Mouse (Mus musculus): ENCODE measurements around the gene Map3k1. TPM values are rescaled to one million over a fixed set of nuclear protein-coding genes. Genes with fewer than 3 reads are reported as not detected.

Map3k1 gene
- polyA plus RNA-seq, 1 experiment from 2014 or later = 16.1 TPM

GRCm38 (mm10) chr13:111821727-111822375 lies 13.1 kb upstream of the Map3k1 start:
- Histone ChIP-seq H3K36me3 (replicated peaks) (no peaks in the 10 kb centered on the region), H3K9me3 (no peaks in the 10 kb centered on the region), H3K4me1 (peaks cover under 1% of the 10 kb centered on the region; the same call in 1 of the 2 replicates), H3K4me3 (no peak overlapping the region), H3K27ac (replicated peaks) (no peak overlapping the region), H3K27me3 (replicated peaks; ENCODE audit: low read depth, poor library complexity, severe bottlenecking) (no peaks in the 10 kb centered on the region)
- DNase-seq (ENCODE audit: low spot score) = no peak
- 90% methylated on average over 7 of the region's 7 CpGs for WGBS

DNA sequence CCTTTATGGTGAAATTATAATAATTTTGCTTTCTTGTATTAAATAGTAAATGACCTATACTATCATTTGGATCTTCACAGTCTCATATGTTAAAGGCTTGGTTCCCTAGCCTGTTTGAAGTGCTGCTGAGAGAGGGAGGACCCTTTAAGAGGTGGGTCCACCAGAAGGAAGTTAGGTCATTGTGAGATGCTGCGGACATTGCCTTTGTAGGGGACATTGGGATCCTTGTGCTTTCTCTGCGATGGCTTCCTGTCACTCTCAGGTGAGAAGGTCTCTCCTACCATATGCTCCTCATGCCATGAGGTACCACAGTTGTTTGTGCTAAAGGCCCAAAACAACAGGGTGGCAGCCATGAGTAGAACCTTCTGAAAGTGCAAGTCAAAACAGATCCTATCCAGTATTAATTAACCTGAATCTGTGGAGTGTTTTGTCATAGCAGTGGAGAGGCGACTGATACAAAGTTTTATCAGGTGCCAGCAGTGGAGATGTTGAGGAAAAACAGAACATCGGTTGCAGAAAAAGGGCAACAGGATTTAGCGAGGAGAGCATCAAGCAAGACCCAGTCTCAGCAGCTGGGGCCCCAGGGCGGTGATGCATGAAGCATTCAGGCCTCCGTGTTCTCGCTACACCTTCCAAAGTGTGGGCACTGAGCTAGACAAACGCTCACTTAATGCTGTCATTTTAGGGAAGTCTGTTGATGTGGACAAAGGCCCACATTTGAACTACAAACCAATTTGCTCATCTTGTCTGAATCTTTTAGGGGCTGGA lies 11.0 kb upstream of the Map3k1 start:
- H3K36me3 ChIP-seq (replicated peaks) = no peaks in the 10 kb centered on the region
- peaks cover 6% of the 10 kb centered on the region for H3K4me1 ChIP-seq
- H3K9me3 ChIP-seq = no peaks in the 10 kb centered on the region
- DNase-seq (ENCODE audit: low spot score) = no peak
- no peak overlapping the region for H3K27ac ChIP-seq (replicated peaks)
- 81% methylated on average over 9 of the region's 9 CpGs for WGBS
- no peak overlapping the region for H3K4me3 ChIP-seq
- H3K27me3 ChIP-seq (replicated peaks; ENCODE audit: low read depth, poor library complexity, severe bottlenecking) = no peaks in the 10 kb centered on the region

- H3K4me1 ChIP-seq = peaks cover 6% of the 10 kb centered on the region
Measured at GRCm38 (mm10) chr13:111819106-111819505, 10.3 kb upstream of the Map3k1 start.

GRCm38 (mm10) chr13:111818216-111818903 lies 9.6 kb upstream of the Map3k1 start:
- H3K27ac ChIP-seq (replicated peaks) = no peak overlapping the region
- H3K36me3 ChIP-seq (replicated peaks) = no peaks in the 10 kb centered on the region
- H3K4me3 ChIP-seq = no peak overlapping the region
- H3K9me3 ChIP-seq = no peaks in the 10 kb centered on the region
- no peaks in the 10 kb centered on the region for H3K27me3 ChIP-seq (replicated peaks; ENCODE audit: low read depth, poor library complexity, severe bottlenecking)
- DNase-seq (ENCODE audit: low spot score) = no peak
- peaks cover 6% of the 10 kb centered on the region for H3K4me1 ChIP-seq
- WGBS = 89% methylated on average over 15 of the region's 15 CpGs

More at GRCm38 (mm10) chr13:111819106-111819505, 10.3 kb upstream of the Map3k1 start:
- no peaks in the 10 kb centered on the region for H3K36me3 ChIP-seq (replicated peaks)
- no peaks in the 10 kb centered on the region for H3K9me3 ChIP-seq
- WGBS = 95% methylated on average over 4 of the region's 4 CpGs
- no peak for DNase-seq (ENCODE audit: low spot score)
- H3K27ac ChIP-seq (replicated peaks) = no peak overlapping the region
- H3K4me3 ChIP-seq = no peak overlapping the region
- no peaks in the 10 kb centered on the region for H3K27me3 ChIP-seq (replicated peaks; ENCODE audit: low read depth, poor library complexity, severe bottlenecking)

DNA sequence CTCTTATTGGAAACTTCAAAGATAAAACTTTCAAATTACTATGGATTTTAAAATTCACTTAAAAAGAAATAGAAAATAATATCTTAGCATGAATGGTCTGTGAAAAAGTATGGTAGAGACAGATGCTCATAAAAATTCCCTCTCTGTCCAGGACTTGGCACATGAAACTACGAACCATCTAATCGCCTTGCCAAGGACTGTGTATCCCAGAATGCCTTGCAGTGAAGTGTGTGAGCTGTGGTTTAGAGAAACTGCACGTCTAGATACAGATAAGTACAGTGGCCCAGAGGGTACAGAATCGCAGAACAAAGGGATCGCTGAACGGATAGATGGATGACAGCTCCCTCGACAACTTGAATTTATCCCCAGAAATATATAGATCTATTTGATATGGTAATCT lies 9.0 kb upstream of the Map3k1 start:
- no peak overlapping the region for H3K27ac ChIP-seq (replicated peaks)
- 93% methylated on average over 7 of the region's 7 CpGs for WGBS
- H3K36me3 ChIP-seq (replicated peaks) = no peaks in the 10 kb centered on the region
- H3K4me3 ChIP-seq = no peak overlapping the region
- H3K27me3 ChIP-seq (replicated peaks; ENCODE audit: low read depth, poor library complexity, severe bottlenecking) = no peaks in the 10 kb centered on the region
- DNase-seq (ENCODE audit: low spot score) = no peak
- no peaks in the 10 kb centered on the region for H3K9me3 ChIP-seq
- H3K4me1 ChIP-seq = peaks cover 6% of the 10 kb centered on the region

GRCm38 (mm10) chr13:111816431-111816830 lies 7.6 kb upstream of the Map3k1 start:
- Histone ChIP-seq H3K9me3 (no peaks in the 10 kb centered on the region), H3K27me3 (replicated peaks; ENCODE audit: low read depth, poor library complexity, severe bottlenecking) (peaks cover under 1% of the 10 kb centered on the region; the same call in 1 of the 2 replicates), H3K36me3 (replicated peaks) (no peaks in the 10 kb centered on the region), H3K4me3 (no peak overlapping the region), H3K27ac (replicated peaks) (no peak overlapping the region), H3K4me1 (peaks cover 6% of the 10 kb centered on the region)
- WGBS = 60% methylated on average over 3 of the region's 3 CpGs
- DNase-seq (ENCODE audit: low spot score) = no peak

DNA sequence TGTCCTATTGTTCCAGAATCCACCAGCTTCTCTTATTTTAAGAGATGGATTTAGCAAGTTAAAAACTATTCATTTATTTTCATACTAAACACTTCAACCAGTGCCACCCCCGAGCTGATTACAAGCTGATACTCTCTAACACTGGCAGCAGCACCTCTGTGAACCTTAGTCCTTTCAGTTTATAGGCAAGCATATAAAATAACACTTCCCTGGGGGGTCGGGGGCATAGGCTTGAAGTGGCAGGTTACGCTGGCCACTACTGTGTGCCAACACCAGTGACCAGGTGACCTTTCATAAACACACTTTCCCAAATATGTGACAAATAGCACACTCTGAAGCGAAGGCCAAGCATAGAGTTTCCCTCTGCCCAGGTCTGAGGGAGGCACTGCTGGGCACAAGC lies 6.7 kb upstream of the Map3k1 start:
- WGBS = 91% methylated on average over 4 of the region's 4 CpGs
- H3K36me3 ChIP-seq (replicated peaks) = no peaks in the 10 kb centered on the region

GRCm38 (mm10) chr13:111815017-111815416 lies 6.2 kb upstream of the Map3k1 start:
- Histone ChIP-seq H3K36me3 (replicated peaks) (no peaks in the 10 kb centered on the region), H3K4me3 (no peak overlapping the region), H3K27me3 (replicated peaks; ENCODE audit: low read depth, poor library complexity, severe bottlenecking) (peaks cover 14% of the 10 kb centered on the region), H3K9me3 (no peaks in the 10 kb centered on the region), H3K27ac (replicated peaks) (no peak overlapping the region), H3K4me1 (peaks cover 6% of the 10 kb centered on the region)
- WGBS = 94% methylated on average over 7 of the region's 7 CpGs
- DNase-seq (ENCODE audit: low spot score) = no peak

More for the DNA sequence above, 6.7 kb upstream of the Map3k1 start:
- Histone ChIP-seq H3K9me3 (no peaks in the 10 kb centered on the region), H3K27ac (replicated peaks) (no peak overlapping the region), H3K4me1 (peaks cover 6% of the 10 kb centered on the region), H3K4me3 (no peak overlapping the region), H3K27me3 (replicated peaks; ENCODE audit: low read depth, poor library complexity, severe bottlenecking) (peaks cover 10% of the 10 kb centered on the region)
- no peak for DNase-seq (ENCODE audit: low spot score)

DNA sequence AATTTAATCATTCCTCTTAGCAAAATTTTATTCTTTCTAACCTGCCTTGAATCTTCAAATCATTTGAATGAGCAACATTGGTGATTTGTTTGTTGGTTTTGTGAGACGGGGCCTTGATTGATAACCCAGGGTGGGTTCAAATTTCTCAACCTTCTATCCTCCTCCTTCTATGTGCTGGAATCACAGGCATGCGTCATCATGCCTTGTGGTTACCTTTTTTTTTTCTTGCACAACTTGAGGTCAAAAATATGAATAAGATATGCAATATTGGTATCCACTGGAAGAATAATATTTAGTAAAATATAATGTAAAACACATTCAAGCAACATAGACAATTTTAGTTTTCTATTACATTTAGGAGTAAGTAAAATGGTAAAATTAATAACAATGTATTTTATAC lies 3.9 kb upstream of the Map3k1 start:
- Histone ChIP-seq H3K36me3 (replicated peaks) (no peaks in the 10 kb centered on the region), H3K4me3 (no peak overlapping the region), H3K9me3 (no peaks in the 10 kb centered on the region), H3K4me1 (peaks cover 18% of the 10 kb centered on the region), H3K27ac (replicated peaks) (no peak overlapping the region), H3K27me3 (replicated peaks; ENCODE audit: low read depth, poor library complexity, severe bottlenecking) (peaks cover 17% of the 10 kb centered on the region)
- WGBS = 93% methylated on average over 2 of the region's 2 CpGs
- no peak for DNase-seq (ENCODE audit: low spot score)

- Histone ChIP-seq H3K36me3 (replicated peaks) (no peaks in the 10 kb centered on the region), H3K4me1 (peaks cover 24% of the 10 kb centered on the region), H3K27ac (replicated peaks) (no peak overlapping the region), H3K4me3 (no peak overlapping the region), H3K9me3 (no peaks in the 10 kb centered on the region), H3K27me3 (replicated peaks; ENCODE audit: low read depth, poor library complexity, severe bottlenecking) (peaks cover 17% of the 10 kb centered on the region)
- no peak for DNase-seq (ENCODE audit: low spot score)
- WGBS = 83% methylated on average over 13 of the region's 13 CpGs
Measured at GRCm38 (mm10) chr13:111810998-111811628, 2.3 kb upstream of the Map3k1 start.

- peak; percentile 70 for DNase-seq (ENCODE audit: low spot score)
- peaks cover 38% of the 10 kb centered on the region for H3K4me1 ChIP-seq
- no peaks in the 10 kb centered on the region for H3K36me3 ChIP-seq (replicated peaks)
- H3K4me3 ChIP-seq = peak overlapping the region; percentile 96
- H3K27ac ChIP-seq (replicated peaks) = peak overlapping the region; percentile 97
- no peaks in the 10 kb centered on the region for H3K9me3 ChIP-seq
- peaks cover 17% of the 10 kb centered on the region for H3K27me3 ChIP-seq (replicated peaks; ENCODE audit: low read depth, poor library complexity, severe bottlenecking)
- under 1% methylated on average over 29 of the region's 29 CpGs for WGBS
Measured at GRCm38 (mm10) chr13:111809466-111810228, 854 bp upstream of the Map3k1 start.

DNA sequence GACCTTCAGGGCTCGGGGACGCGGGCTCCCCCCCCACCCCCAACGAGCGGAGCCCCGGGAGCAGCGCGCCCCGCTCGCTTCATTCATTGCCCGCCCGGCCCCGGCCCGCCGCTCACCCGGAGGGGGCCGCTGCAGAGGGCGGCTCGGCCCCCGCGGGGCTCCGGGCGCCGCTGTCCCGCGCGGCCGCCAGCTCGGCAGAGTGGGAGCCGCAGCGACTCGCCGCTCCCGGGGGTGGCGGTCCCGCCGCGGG lies 481 bp downstream of the Map3k1 start:
- peaks cover 17% of the 10 kb centered on the region for H3K27me3 ChIP-seq (replicated peaks; ENCODE audit: low read depth, poor library complexity, severe bottlenecking)
- 1% methylated on average over 38 of the region's 38 CpGs for WGBS

More for the DNA sequence above, 481 bp downstream of the Map3k1 start:
- peak overlapping the region; percentile 96 for H3K4me3 ChIP-seq
- H3K9me3 ChIP-seq = no peaks in the 10 kb centered on the region
- peaks cover 51% of the 10 kb centered on the region for H3K4me1 ChIP-seq
- peak overlapping the region; percentile 97 for H3K27ac ChIP-seq (replicated peaks)
- DNase-seq (ENCODE audit: low spot score) = no peak
- H3K36me3 ChIP-seq (replicated peaks) = no peaks in the 10 kb centered on the region
